Mouse (Mus musculus) thymus, adult 18-20 months (tissue): ENCODE results near the gene Rnf121.

Experiments used
- DNase-seq, 2 experiments: peaks; one replicate each; pipeline ENCODE4 v3.0.0; 2022; ENCODE audit warnings: mixed read lengths in 2 of 2

Gene Rnf121

GRCm38 (mm10) chr7:101998194-101998927 is 66.9 kb downstream of the Rnf121 start:
- peak; percentile 50 to 57 for DNase-seq

GRCm38 (mm10) chr7:101994241-101994640 is 71.0 kb downstream of the Rnf121 start:
- DNase-seq, result no peak

- no peak for DNase-seq
Measured at GRCm38 (mm10) chr7:101985081-101985480, 80.2 kb downstream of the Rnf121 start.

GRCm38 (mm10) chr7:101982735-101983134 is 82.5 kb downstream of the Rnf121 start:
- no peak for DNase-seq

GRCm38 (mm10) chr7:101974505-101974904 is 90.8 kb downstream of the Rnf121 start:
- no peak for DNase-seq

- DNase-seq, result no peak
Measured at GRCm38 (mm10) chr7:101973730-101974129, 91.5 kb downstream of the Rnf121 start.

GRCm38 (mm10) chr7:101971721-101972120 is 93.5 kb downstream of the Rnf121 start:
- no peak for DNase-seq

- peak; percentile 50 to 72 for DNase-seq
Measured at GRCm38 (mm10) chr7:101970821-101971461, 94.3 kb downstream of the Rnf121 start.

GRCm38 (mm10) chr7:101970429-101970775 is 94.9 kb downstream of the Rnf121 start:
- peak in 1 of 2 experiments; percentile 61 for DNase-seq

- peak; percentile 74 to 81 for DNase-seq
Measured at GRCm38 (mm10) chr7:101969694-101970428, 95.4 kb downstream of the Rnf121 start.
